Mouse (Mus musculus) effector memory CD4-positive, alpha-beta T cell, adult 5 months (primary cell): ENCODE measurements around the gene Nrf1. TPM values are rescaled to one million over a fixed set of nuclear protein-coding genes. Genes with fewer than 3 reads are reported as not detected.

Experiments
- polyA plus RNA-seq: library from polyadenylated mRNA; unstranded; fragments of 100-300 nt; shearing (Covaris generic); gene quantifications from one replicate; pipeline ENCODE4 v1.2.1, GENCODE M21; 2017

Gene Nrf1
- 82.0 TPM for polyA plus RNA-seq

DNA sequence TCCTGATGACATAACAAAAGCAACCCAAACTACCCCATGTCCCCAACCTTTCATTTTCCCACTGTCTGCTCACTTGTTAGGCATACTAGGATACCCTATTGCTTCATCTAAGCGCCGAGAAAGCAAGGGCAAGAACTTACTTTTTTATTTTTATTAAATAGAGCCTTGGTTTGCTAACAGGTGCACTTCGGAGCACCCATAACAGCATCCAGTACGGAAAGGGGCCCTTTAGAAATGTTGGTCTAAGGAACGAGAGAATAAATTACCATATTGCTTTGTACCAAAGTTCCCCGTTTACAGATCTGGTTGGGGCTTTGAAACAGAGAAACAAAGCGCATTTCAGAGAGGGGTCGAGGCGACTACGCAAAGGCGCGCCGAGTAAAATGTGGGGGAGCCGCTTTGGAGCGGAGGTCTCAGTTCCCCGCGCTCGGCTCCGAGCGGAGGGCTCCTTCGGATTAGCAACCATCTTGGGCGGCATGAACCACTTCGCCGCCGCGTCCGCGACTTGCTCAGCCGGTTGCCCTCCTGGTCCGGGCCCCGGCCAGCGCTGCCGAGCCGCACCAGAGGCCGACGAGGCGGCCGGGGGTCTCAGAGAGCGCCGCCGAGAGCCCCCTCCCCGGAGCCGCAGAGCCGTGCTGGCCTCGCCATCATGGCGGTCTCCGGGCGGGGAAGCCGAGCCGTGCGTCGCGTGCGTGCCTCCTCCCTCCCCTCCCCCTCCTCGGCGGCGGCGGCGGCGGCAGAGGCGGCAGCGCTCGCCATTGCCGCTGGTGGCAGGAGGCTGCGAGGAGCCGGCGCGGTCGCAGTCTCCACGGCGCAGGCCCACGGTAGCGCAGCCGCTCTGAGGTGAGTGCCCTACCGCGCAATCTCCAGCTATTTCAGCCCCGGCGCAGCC lies at the start of gene Nrf1:
Gene Nrf1, plus strand, starts transcription at position 718 of the 892 bp plus-strand sequence.

Other genes with a start within 250 kb of the Nrf1 start
- gene Strip2, start 131.0 kb upstream of the Nrf1 start, polyA plus RNA-seq = not detected